Mouse (Mus musculus) ES-Bruce4 (cell line): ENCODE results near the gene Ank2. TPM values are rescaled to one million over a fixed set of nuclear protein-coding genes. Genes with fewer than 3 reads are reported as not detected.

Experiments
- H3K27ac ChIP-seq: 2 replicates; pipeline ENCODE4 v1.5.1; 2012; ENCODE audit warnings: low read length, inconsistent platforms; ENCODE audit not compliant: insufficient read depth
- H3K27me3 ChIP-seq: 2 replicates; pipeline ENCODE4 v1.6.1; 2012; ENCODE audit warnings: mild to moderate bottlenecking, low read length, inconsistent platforms; ENCODE audit not compliant: control insufficient read depth, poor library complexity, insufficient read depth, severe bottlenecking
- H3K36me3 ChIP-seq: 2 replicates; pipeline ENCODE4 v1.6.1; 2012; ENCODE audit warnings: inconsistent platforms, mild to moderate bottlenecking, low read length, moderate library complexity; ENCODE audit not compliant: control insufficient read depth, poor library complexity, insufficient read depth, severe bottlenecking
- H3K4me1 ChIP-seq: one replicate; pipeline ENCODE4 v1.8.1; 2011; ENCODE audit warnings: low read length; ENCODE audit not compliant: control insufficient read depth, insufficient read depth
- H3K4me3 ChIP-seq: 2 replicates; pipeline ENCODE4 v1.5.1; 2011; ENCODE audit warnings: low read depth, mild to moderate bottlenecking, low read length
- H3K9ac ChIP-seq: 2 replicates; pipeline ENCODE4 v1.6.1; 2012; ENCODE audit warnings: low read depth, mild to moderate bottlenecking, inconsistent platforms; ENCODE audit not compliant: poor library complexity, severe bottlenecking
- H3K9me3 ChIP-seq: replicated peaks from 2 replicates; pipeline ENCODE4 v1.6.1; 2012; ENCODE audit warnings: mild to moderate bottlenecking, low read length, inconsistent platforms; ENCODE audit not compliant: control insufficient read depth, poor library complexity, insufficient read depth, severe bottlenecking
- CTCF ChIP-seq: IDR thresholded peaks from one replicate; pipeline ENCODE4 v1.8.1; 2011; ENCODE audit warnings: low read depth, low read length
- EP300 ChIP-seq: IDR thresholded peaks from 2 replicates; pipeline ENCODE4 v1.6.1; 2011; ENCODE audit warnings: low read depth, low read length; ENCODE audit not compliant: insufficient read depth
- POLR2A ChIP-seq: IDR thresholded peaks from one replicate; pipeline ENCODE4 v1.8.1; 2011; ENCODE audit warnings: low read length; ENCODE audit not compliant: insufficient read depth
- polyA plus RNA-seq: library from polyadenylated mRNA; stranded (reverse); fragments of >200 nt; gene quantifications from 2 replicates; pipeline ENCODE4 v1.2.4, GENCODE M21; 2011; ENCODE audit warnings: low read depth; ENCODE audit not compliant: missing spikeins, insufficient read depth, insufficient read length

Gene Ank2
- polyA plus RNA-seq, 1 experiment, result 29.9 TPM

GRCm38 (mm10) chr3:127316717-127317116 is 182.4 kb downstream of the Ank2 start:
- H3K9me3 ChIP-seq, result no peaks in the 10 kb centered on the region
- no peak overlapping the region for H3K9ac ChIP-seq
- no peak overlapping the region for H3K27ac ChIP-seq
- H3K36me3 ChIP-seq, result no peaks in the 10 kb centered on the region
- H3K4me1 ChIP-seq, result no peaks in the 10 kb centered on the region
- H3K27me3 ChIP-seq, result no peaks in the 10 kb centered on the region
- H3K4me3 ChIP-seq, result no peak overlapping the region
- TF ChIP-seq CTCF (no peak), EP300 (no peak), POLR2A (no peak)

GRCm38 (mm10) chr3:127311521-127311920 is 187.6 kb downstream of the Ank2 start:
- Histone ChIP-seq H3K9ac (no peak overlapping the region), H3K4me3 (no peak overlapping the region), H3K27ac (no peak overlapping the region), H3K36me3 (no peaks in the 10 kb centered on the region), H3K4me1 (no peaks in the 10 kb centered on the region), H3K9me3 (no peaks in the 10 kb centered on the region), H3K27me3 (no peaks in the 10 kb centered on the region)
- TF ChIP-seq CTCF, result no peak
- TF ChIP-seq EP300, result no peak
- no peak for TF ChIP-seq POLR2A

GRCm38 (mm10) chr3:127310079-127310478 is 189.1 kb downstream of the Ank2 start:
- no peak overlapping the region for H3K4me3 ChIP-seq
- no peaks in the 10 kb centered on the region for H3K4me1 ChIP-seq
- no peak for TF ChIP-seq POLR2A
- TF ChIP-seq CTCF, result no peak
- no peak for TF ChIP-seq EP300
- no peaks in the 10 kb centered on the region for H3K36me3 ChIP-seq
- no peaks in the 10 kb centered on the region for H3K27me3 ChIP-seq
- H3K9ac ChIP-seq, result no peak overlapping the region
- no peak overlapping the region for H3K27ac ChIP-seq
- H3K9me3 ChIP-seq, result no peaks in the 10 kb centered on the region

GRCm38 (mm10) chr3:127303957-127304553 is 195.1 kb downstream of the Ank2 start:
- no peak overlapping the region for H3K9ac ChIP-seq
- no peaks in the 10 kb centered on the region for H3K4me1 ChIP-seq
- no peaks in the 10 kb centered on the region for H3K27me3 ChIP-seq
- no peaks in the 10 kb centered on the region for H3K9me3 ChIP-seq
- no peak overlapping the region for H3K27ac ChIP-seq
- TF ChIP-seq CTCF, result no peak
- TF ChIP-seq POLR2A, result no peak
- TF ChIP-seq EP300, result no peak
- H3K36me3 ChIP-seq, result no peaks in the 10 kb centered on the region
- no peak overlapping the region for H3K4me3 ChIP-seq

GRCm38 (mm10) chr3:127303041-127303440 is 196.1 kb downstream of the Ank2 start:
- Histone ChIP-seq H3K9ac (no peak overlapping the region), H3K4me3 (no peak overlapping the region)
- TF ChIP-seq CTCF, result no peak
- TF ChIP-seq EP300, result no peak
- no peak for TF ChIP-seq POLR2A

GRCm38 (mm10) chr3:127300790-127301189 is 198.4 kb downstream of the Ank2 start:
- TF ChIP-seq POLR2A (no peak), EP300 (no peak), CTCF (no peak)
- Histone ChIP-seq H3K36me3 (no peaks in the 10 kb centered on the region), H3K4me1 (no peaks in the 10 kb centered on the region), H3K9ac (no peak overlapping the region), H3K4me3 (no peak overlapping the region), H3K27ac (no peak overlapping the region), H3K9me3 (no peaks in the 10 kb centered on the region), H3K27me3 (no peaks in the 10 kb centered on the region)

More at GRCm38 (mm10) chr3:127303041-127303440, 196.1 kb downstream of the Ank2 start:
- Histone ChIP-seq H3K36me3 (no peaks in the 10 kb centered on the region), H3K27me3 (no peaks in the 10 kb centered on the region), H3K27ac (no peak overlapping the region), H3K9me3 (no peaks in the 10 kb centered on the region), H3K4me1 (no peaks in the 10 kb centered on the region)
